Mouse (Mus musculus): ENCODE results near the gene Zfp362. TPM values are rescaled to one million over a fixed set of nuclear protein-coding genes. Genes with fewer than 3 reads are reported as not detected.

Gene Zfp362
- polyA plus RNA-seq, 1 experiment from 2014 or later = 45.5 TPM

DNA sequence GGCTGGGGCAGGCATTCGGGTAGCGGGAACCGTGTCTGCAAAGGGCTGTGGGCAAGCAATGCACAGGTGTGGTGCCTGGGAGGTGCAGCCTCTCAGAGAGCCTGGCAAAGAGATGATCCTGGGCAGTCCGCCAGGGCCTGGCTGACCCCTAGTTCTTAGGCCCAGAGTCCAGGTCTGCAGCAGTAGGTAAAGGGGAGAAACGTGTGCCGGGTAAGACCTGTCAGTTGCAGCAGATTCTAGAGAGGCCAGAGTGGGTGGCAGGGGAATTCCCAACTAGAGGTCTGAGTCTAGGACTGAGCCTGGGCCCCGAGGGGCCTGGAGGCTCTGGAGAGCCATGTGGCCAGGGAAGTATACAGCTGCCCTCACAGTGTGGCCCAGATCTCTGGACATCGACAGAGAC lies 11.6 kb downstream of the Zfp362 start:
- no peak overlapping the region for H3K4me2 ChIP-seq (replicated peaks)
- H3K4me3 ChIP-seq = no peak overlapping the region
- no peak for ATAC-seq (replicated peaks)
- no peaks in the 10 kb centered on the region for H3K9me3 ChIP-seq
- 0 out of 2 replicates have a peak, but pooled peaks cover 3% of the 10 kb centered on the region for H3K36me3 ChIP-seq
- no peaks in the 10 kb centered on the region for H3K27me3 ChIP-seq
- no peak overlapping the region for H3K9ac ChIP-seq (replicated peaks)
- peaks cover 36% of the 10 kb centered on the region for H3K4me1 ChIP-seq
- 89% methylated on average over 8 of the region's 8 CpGs for WGBS
- no peak overlapping the region for H3K27ac ChIP-seq (replicated peaks)

DNA sequence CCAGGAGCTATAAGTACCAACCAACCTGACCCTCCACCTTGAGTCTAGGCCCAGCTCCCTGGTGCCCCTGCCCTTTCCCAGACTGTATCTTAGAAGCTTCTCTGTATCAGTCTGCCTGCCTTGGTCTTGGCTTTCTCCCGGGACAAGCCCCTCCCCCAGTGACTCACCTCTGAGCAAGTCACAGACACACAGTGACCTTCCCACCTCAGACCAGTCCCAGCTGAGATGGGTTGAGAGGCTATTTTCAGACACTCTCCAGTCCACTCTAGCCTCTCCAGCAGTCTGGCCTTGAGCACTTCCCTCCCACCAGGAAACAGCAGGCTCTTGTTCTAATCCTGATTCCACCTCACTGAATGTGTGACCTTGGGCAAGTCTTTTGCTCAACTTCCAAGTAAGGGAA lies 12.1 kb downstream of the Zfp362 start:
- H3K27me3 ChIP-seq = no peaks in the 10 kb centered on the region
- no peak overlapping the region for H3K4me2 ChIP-seq (replicated peaks)
- H3K27ac ChIP-seq (replicated peaks) = no peak overlapping the region
- H3K4me3 ChIP-seq = no peak overlapping the region
- no peak for ATAC-seq (replicated peaks)
- H3K9me3 ChIP-seq = no peaks in the 10 kb centered on the region
- H3K4me1 ChIP-seq = peaks cover 31% of the 10 kb centered on the region
- 0 out of 2 replicates have a peak, but pooled peaks cover 3% of the 10 kb centered on the region for H3K36me3 ChIP-seq
- no peak overlapping the region for H3K9ac ChIP-seq (replicated peaks)
- WGBS = 81% methylated on average over 1 of the region's 1 CpGs

DNA sequence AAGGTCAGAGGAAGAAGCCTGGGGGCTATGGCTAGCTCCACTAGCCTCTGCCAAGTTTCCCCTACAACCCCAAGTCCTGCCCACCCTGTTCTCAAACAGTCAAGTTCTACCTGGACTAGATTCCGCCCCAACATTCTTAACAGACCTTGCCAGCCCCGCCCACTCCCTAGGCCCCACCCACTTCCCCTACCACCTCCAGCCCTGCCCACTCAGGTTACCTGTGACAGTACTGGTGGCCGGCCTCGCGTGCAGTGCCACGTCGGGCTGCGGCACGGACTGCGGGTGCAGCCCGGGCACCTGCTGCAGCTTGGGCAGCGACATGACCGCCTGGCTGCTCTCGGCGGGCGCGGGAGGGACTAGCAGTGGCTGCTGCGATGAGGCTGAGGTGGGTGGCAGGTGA lies 16.2 kb downstream of the Zfp362 start:
- Histone ChIP-seq H3K4me2 (replicated peaks) (no peak overlapping the region), H3K27ac (replicated peaks) (no peak overlapping the region), H3K4me3 (no peak overlapping the region), H3K27me3 (no peaks in the 10 kb centered on the region), H3K36me3 (peaks cover 35% of the 10 kb centered on the region), H3K9me3 (no peaks in the 10 kb centered on the region), H3K9ac (replicated peaks) (no peak overlapping the region), H3K4me1 (no peaks in the 10 kb centered on the region)
- 42% methylated on average over 18 of the region's 18 CpGs for WGBS
- ATAC-seq (replicated peaks) = no peak

DNA sequence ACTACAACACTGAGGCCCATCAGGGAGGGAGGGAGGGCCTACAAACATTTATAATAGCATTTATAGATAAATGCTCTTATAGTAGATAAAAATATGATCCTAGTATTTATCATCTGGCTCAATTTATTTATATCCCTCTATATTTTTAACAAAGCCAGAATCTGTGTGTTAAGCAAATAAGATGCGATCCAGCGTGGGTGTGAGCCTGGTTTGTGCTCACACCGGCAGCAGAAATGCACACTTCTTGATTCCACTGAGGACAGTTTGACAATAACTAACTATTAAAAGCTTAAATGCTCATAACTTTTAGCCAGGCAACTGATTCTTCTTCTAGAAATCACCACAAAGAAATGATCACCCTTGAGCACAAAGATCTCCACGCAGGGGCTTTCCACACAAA lies 17.7 kb downstream of the Zfp362 start:
- peaks cover 49% of the 10 kb centered on the region for H3K36me3 ChIP-seq
- WGBS = 87% methylated on average over 4 of the region's 4 CpGs

DNA sequence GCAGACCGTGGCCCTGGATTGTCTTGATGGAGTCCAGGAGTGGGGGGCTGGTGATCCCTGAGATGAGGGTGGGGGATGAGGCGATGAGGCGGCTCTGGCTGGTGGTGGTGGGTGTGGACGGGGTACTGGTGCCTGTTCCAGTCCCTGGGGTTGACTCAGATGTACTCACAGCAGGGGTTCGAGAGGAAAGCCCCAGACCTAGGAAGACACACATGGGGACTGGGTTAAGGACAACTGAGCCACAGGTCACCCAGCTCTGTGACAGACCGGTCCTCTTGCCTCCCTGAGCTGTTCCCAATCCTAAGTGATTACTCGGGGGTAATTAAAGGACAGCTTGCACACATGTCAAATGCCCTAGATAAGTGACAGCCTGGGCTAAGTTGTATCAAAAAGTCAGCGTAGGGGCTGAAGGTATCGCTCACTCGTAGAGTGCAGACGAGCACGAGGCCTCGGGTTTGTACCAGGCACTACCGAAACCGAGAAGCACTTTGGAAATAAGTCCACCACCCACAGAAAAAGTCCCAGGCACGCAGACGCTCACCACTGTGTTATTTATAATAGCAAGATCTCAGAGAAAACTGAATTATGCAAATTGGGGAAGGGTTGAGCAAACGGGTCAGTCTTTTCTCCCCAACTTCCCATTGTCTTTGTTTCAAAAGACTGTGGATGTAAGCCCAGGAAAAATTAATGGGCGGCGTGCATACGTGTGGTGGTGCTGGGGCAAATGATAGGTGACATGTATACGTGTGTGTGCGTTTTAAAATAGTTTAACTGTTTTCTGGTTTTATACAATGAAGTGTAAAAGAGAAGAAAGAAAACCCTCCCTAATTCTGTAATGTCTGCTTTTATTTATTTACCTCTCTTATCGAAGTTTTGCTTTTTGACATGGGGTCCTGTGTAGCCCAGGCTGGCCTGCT lies 18.6 kb downstream of the Zfp362 start:
- Histone ChIP-seq H3K9ac (replicated peaks) (no peak overlapping the region), H3K9me3 (no peaks in the 10 kb centered on the region), H3K27ac (replicated peaks) (no peak overlapping the region), H3K4me1 (no peaks in the 10 kb centered on the region), H3K36me3 (peaks cover 57% of the 10 kb centered on the region), H3K27me3 (no peaks in the 10 kb centered on the region), H3K4me2 (replicated peaks) (no peak overlapping the region), H3K4me3 (no peak overlapping the region)
- WGBS = 77% methylated on average over 24 of the region's 24 CpGs
- ATAC-seq (replicated peaks) = no peak

More for the DNA sequence above, 17.7 kb downstream of the Zfp362 start:
- Histone ChIP-seq H3K9me3 (no peaks in the 10 kb centered on the region), H3K4me3 (no peak overlapping the region), H3K27ac (replicated peaks) (no peak overlapping the region), H3K9ac (replicated peaks) (no peak overlapping the region), H3K27me3 (no peaks in the 10 kb centered on the region), H3K4me1 (no peaks in the 10 kb centered on the region), H3K4me2 (replicated peaks) (no peak overlapping the region)
- ATAC-seq (replicated peaks) = no peak

DNA sequence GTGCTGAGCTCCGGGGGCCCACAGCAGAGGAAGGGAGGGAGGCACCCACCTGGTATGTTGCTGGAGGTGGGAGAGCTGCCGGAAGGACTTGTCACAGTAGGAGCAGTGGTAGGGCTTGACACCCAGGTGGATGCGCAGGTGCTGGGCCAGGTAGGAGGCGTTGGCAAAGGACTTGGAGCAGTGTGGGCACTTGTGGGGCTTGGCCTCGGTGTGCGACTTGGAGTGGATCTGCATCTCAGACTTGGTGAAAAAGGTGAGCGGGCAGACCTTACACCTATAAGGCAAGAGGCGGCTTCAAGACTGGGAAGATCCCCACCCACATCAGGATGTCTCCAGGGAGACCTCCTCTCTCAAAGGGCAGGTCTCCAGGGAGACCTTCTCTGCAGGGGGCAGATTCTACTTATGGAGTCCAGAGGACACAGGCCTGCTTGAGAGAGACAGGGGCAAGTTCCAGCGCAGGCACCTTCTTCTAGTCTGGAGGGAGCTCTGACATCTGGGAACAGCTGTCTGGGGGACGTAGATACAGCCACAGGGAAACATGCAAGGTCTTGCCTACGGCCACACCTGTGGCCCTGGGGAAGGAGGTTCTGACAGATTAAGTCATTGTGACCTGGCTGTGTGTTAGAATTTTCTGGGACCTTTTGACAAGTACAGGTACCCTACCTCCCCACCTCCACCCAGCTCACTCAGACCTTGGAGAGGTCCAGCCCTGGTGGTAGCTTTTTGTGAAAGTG lies 19.8 kb downstream of the Zfp362 start:
- H3K9ac ChIP-seq (replicated peaks) = no peak overlapping the region
- H3K4me1 ChIP-seq = no peaks in the 10 kb centered on the region
- WGBS = 96% methylated on average over 11 of the region's 11 CpGs
- H3K4me3 ChIP-seq = no peak overlapping the region
- H3K9me3 ChIP-seq = no peaks in the 10 kb centered on the region
- no peak overlapping the region for H3K27ac ChIP-seq (replicated peaks)
- H3K36me3 ChIP-seq = peaks cover 68% of the 10 kb centered on the region
- ATAC-seq (replicated peaks) = no peak
- H3K27me3 ChIP-seq = no peaks in the 10 kb centered on the region
- no peak overlapping the region for H3K4me2 ChIP-seq (replicated peaks)

DNA sequence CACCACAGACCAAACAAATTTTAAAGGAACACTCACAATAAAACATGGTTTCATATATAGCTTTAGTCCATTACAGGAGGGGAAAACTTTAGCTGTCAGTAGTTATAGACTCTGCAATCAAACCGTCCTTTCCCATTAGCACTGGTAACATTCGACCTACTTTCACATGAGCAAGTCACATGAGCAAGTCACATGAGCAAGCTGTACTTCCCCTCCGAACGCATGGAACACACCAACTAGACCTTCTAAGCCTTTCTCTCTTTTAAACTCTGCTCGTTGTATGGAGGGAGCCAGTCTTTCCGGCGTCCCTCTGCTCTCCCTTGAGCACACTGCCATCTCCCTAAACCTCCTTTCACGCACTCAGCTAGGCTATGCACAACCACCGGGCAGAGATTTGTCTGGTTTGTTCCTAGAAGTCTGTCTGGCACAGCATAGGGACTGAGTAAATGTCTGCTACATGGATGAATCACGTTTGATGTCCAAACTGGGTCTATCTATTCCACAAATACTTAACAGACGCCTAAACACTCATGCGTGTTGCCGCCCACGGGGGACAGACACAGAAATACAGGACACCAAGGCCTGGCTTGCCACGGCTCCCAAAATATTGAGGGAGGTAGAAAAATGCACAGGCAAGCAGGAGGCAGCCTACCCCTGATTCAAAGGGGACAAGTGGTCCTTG lies 20.8 kb downstream of the Zfp362 start:
- no peaks in the 10 kb centered on the region for H3K27me3 ChIP-seq
- H3K36me3 ChIP-seq = peaks cover 76% of the 10 kb centered on the region
- no peak overlapping the region for H3K4me2 ChIP-seq (replicated peaks)
- H3K4me3 ChIP-seq = no peak overlapping the region
- H3K9me3 ChIP-seq = no peaks in the 10 kb centered on the region
- no peak overlapping the region for H3K27ac ChIP-seq (replicated peaks)
- no peak for ATAC-seq (replicated peaks)
- no peak overlapping the region for H3K9ac ChIP-seq (replicated peaks)
- 92% methylated on average over 15 of the region's 15 CpGs for WGBS
- H3K4me1 ChIP-seq = no peaks in the 10 kb centered on the region

DNA sequence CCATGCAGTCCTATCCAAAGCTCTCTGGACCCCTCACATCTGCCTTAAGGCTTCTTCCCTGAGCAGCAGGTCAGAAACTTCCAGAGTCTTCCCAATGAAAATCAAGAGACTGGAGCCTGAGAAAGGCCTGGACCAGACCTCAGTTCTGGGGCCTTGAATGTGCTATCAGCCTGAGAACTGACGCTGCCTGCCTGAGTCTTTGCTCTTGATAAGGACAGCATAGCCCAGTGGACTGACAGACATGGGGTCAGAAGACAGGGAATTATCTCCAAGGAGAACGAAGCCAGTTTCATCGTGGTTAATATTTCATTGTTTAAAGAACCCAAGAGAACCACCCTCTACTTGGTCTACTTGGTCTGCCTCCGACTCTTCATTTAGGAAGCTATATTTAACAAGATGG lies 23.2 kb downstream of the Zfp362 start:
- Histone ChIP-seq H3K4me3 (no peak overlapping the region), H3K27ac (replicated peaks) (0 out of 2 replicates have a peak overlapping the region, but pooled peaks have one; percentile 2), H3K9me3 (no peaks in the 10 kb centered on the region), H3K9ac (replicated peaks) (no peak overlapping the region), H3K4me1 (no peaks in the 10 kb centered on the region), H3K27me3 (no peaks in the 10 kb centered on the region), H3K4me2 (replicated peaks) (no peak overlapping the region), H3K36me3 (peaks cover 90% of the 10 kb centered on the region)
- no peak for ATAC-seq (replicated peaks)
- WGBS = 82% methylated on average over 4 of the region's 4 CpGs

DNA sequence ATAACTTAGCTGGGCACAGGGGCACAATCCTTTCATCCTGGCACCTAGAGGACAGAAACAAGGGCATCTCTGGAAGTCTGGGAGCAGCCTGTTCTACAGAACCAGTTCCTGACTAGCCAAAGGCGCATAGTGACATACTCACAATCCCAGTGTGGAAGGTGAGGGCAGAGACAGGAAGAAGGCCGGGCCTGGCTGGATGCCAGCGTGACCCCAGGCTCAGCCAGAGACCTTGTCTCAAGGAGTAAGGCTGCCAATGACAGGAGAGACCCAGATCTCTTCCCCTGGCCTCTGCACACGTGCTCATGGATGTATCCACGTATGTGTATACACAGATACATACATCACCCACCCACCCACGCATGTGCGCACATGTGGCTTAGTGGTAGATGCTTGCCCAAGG lies 23.8 kb downstream of the Zfp362 start:
- WGBS = 89% methylated on average over 7 of the region's 7 CpGs
- H3K9ac ChIP-seq (replicated peaks) = no peak overlapping the region
- H3K4me1 ChIP-seq = no peaks in the 10 kb centered on the region

DNA sequence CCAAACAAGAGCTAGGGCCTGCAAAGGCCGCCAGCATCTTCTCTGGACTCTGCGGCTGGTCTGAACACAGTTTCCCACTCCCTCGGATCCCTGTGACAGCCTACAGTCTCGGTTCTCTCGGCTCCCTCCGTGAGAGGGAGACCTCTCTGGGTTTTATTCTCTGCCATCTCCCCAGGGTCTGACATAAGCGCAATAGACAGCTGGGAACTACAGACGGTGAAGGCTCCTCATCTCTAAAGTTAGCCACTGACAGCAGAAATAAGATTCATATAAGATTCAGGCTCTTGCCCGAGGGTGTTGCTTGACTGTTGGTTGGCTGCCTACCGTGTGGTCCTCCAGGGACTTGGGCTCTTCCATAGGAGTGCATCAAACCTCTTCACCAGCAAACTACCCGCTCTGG lies 28.3 kb downstream of the Zfp362 start:
- no peak overlapping the region for H3K9ac ChIP-seq (replicated peaks)
- H3K4me3 ChIP-seq = no peak overlapping the region
- 83% methylated on average over 11 of the region's 11 CpGs for WGBS
- no peaks in the 10 kb centered on the region for H3K4me1 ChIP-seq
- no peak for ATAC-seq (replicated peaks)
- no peaks in the 10 kb centered on the region for H3K9me3 ChIP-seq
- no peak overlapping the region for H3K27ac ChIP-seq (replicated peaks)
- peaks cover 93% of the 10 kb centered on the region for H3K36me3 ChIP-seq
- H3K27me3 ChIP-seq = no peaks in the 10 kb centered on the region
- no peak overlapping the region for H3K4me2 ChIP-seq (replicated peaks)

More for the DNA sequence above, 23.8 kb downstream of the Zfp362 start:
- Histone ChIP-seq H3K27ac (replicated peaks) (no peak overlapping the region), H3K27me3 (no peaks in the 10 kb centered on the region), H3K4me2 (replicated peaks) (no peak overlapping the region), H3K9me3 (no peaks in the 10 kb centered on the region), H3K4me3 (no peak overlapping the region), H3K36me3 (peaks cover 94% of the 10 kb centered on the region)
- no peak for ATAC-seq (replicated peaks)

DNA sequence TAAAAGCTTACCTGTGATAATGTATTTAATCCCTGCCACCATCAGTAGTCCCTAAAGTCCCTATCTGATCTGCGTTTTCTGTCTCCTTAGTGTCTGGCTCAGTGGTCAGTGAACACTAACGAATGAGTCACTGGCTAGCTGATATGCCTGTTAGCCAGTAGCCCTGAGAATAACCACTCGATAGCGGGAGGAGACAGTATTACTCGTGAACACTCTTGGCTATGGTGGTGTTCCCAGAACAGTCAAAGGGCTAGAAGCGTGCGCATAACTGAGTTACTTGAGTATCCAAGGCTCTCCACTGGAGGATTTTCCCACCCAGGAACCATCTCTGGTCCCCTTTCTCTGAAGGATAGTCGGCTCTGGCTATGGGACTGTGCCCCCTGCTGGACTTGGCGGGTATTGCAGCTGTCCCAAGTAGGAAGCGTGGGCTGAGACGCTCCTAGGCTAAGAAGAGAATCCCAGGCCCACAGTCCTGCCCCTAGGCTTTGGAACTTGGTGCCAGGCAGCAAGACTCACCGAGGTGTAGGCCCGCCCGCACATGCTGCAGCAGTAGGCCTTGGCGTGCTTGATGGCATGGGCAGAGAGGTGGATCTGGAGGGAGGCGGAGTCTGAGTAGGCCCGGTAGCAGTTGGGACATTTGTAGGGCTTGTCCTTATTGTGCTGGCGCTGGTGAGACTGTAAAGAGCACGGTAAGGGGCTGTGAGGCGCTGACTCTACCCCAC lies 29.1 kb downstream of the Zfp362 start:
- 38% methylated on average over 20 of the region's 20 CpGs for WGBS
- Histone ChIP-seq H3K27me3 (no peaks in the 10 kb centered on the region), H3K4me2 (replicated peaks) (no peak overlapping the region), H3K4me1 (no peaks in the 10 kb centered on the region), H3K4me3 (no peak overlapping the region), H3K9ac (replicated peaks) (no peak overlapping the region), H3K9me3 (no peaks in the 10 kb centered on the region), H3K27ac (replicated peaks) (no peak overlapping the region), H3K36me3 (peaks cover 91% of the 10 kb centered on the region)
- ATAC-seq (replicated peaks) = peak; percentile 57

All from forebrain, embryonic 15.5 days (tissue).